Mouse (Mus musculus) telencephalon, adult 2 months (tissue): ENCODE measurements around the gene Sema3d.

Experiments
- DNase-seq: peaks from one replicate; pipeline ENCODE4 v3.0.0-alpha.2; 2011; ENCODE audit warnings: low read depth, low spot score

Gene Sema3d

DNA sequence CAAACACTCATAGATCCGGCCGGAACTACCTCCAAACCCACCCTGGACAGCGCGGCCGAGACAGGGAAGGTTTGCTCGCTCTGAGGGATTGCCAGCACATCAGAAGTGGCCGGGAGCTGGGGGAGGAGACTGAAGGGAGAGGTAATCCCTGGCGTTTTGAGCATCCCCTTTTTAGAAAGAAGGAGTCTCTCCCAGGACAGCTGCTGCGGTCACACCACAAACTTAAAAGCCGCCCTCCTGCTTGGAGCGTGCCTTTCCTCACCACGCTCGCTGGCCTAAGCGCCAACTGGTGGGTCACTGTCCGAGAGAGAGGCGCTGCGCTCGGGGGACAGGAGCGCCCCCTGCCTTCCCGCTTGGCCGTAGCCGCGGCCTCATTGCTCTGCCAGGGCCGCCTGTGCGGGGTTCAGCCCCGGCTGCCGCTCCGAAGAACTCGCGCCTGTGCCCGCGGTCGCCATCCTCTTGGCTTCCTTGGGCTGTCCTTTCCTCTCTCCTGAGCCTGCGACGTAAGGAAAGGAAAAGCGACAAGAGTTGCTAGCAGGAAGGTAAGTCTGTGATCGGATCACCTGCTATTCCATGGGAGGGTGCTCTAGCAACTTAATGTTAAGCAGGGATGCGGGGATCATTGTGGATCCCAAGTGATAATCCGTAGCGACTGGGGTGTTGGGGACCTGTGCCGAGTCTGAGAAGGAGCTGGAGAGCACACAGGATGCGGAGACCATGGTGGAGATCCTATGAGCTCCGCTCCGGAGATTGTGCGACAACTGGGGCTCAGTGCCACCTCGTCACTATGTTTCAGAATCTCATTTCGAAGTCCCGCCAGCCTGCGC, at the start of gene Sema3d:
Gene Sema3d (plus strand): TSS at position 253 of the 827 bp plus-strand sequence.
- peak; percentile 15 for DNase-seq

DNA sequence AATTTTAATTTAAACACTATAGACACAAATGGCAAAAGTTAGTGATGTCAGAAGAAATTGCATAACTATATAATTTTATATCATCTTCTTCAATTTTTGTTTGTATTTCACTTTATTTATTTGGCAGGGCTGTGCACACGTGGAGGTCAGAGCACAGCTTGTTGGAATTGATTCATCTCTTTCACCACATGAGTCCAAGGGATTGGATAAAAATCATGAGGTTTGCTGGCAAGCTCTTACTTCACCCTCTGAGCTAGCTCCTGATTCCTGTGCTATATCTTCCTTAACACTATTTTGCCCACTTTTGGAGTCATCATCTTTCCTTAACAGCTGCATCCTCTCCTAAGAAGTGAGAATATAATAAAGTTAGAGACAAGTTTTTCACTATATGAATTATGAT, 5.9 kb upstream of the Sema3d start:
- DNase-seq: no peak

DNA sequence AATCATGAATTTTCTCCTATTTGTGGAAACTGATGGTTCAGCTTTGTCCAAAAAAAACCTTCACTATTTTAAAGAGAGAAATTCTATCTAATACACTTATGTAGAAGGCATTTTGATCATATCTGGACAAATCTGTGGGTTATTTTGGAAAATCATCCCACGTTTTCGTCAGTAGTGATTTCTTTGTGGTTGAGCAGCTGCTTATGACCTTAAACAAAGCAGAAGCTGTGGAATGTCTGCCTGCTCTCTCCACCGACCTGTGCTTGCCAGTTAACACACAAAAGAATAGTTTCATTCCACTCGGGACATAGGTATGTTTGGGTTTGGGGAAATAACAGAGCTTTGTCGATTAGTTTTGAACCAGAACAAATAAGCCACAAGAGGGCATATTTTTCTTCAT, 4.3 kb upstream of the Sema3d start:
- DNase-seq: no peak

DNA sequence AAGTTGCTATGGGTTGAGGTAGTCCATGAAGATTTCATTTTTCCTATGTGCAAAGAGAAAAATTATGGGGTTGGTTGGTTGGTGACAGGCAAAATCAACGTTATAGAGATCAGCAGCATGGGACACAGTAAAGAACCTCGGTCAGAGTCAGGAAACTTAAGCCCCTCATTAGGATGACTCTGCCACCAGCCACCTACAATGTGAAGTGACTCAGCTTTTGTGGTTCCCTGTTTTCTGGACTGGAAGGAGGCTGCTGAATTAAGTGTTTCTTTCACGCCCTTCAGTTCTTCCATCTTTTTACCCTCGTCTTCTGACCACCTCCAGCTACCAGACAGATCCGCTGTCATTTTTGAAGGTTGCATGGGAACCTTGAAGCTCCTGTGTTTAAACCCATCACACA, 1.2 kb upstream of the Sema3d start:
- no peak for DNase-seq

DNA sequence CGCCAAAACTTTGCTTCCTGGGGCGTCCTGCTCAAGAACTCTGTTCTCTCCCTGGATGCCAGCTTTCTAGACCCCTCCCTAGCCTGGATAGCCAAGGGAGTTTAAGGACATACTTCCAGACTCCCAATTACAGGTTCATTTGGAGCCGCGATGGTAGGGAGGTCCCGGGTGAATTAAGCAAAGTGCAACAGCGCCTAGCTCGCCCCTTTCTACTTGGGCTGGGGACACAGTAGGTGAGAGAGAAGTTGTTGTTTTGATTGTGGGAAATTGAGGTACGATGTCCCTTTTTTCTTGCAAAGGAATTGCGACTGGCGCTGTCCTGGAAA, 738 bp downstream of the Sema3d start:
- no peak for DNase-seq

GRCm38 (mm10) chr5:12392667-12393066, 9.5 kb downstream of the Sema3d start:
- DNase-seq: no peak

DNA sequence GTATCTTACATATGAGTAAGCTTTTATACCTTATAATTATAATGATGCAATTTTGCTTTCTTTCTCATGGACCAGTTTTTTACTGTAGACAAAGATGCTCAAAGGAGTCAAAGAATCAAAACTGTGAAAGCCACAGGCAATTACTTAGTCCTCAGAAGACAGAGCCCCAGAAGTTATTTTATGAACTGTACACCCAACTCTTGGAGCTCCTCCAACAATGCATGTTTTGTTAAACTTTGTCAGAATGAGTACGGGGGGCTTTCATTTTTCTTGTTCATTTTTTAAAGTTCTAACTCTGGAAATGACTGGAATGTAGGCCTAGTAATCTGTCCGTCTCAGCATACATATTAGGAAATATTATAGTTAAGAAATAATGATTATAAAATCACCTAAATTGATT, 16.1 kb downstream of the Sema3d start:
- DNase-seq: no peak

GRCm38 (mm10) chr5:12404229-12404628, 21.0 kb downstream of the Sema3d start:
- peak; percentile 4 for DNase-seq

DNA sequence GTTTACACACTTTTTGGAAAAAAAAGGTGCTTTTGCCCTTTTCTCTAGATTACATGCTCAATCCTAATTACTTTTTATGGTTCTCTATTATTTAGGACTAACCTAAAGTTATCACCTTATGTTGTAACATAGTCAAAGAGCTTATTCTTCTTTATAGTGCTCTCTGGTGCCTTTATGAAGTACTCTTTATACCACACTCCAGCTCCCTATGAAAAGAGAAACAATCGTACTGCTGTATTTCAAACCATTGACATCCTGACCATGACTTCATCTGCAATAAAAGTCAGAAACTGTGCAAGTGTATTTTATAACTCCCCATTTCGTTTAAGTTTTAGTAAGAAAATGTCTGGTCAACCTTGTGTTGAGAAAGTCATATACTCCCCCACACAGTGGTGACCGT, 29.4 kb downstream of the Sema3d start:
- DNase-seq: no peak

- no peak for DNase-seq
These were observed 40.1 kb downstream of the Sema3d start for GRCm38 (mm10) chr5:12423264-12423663.

DNA sequence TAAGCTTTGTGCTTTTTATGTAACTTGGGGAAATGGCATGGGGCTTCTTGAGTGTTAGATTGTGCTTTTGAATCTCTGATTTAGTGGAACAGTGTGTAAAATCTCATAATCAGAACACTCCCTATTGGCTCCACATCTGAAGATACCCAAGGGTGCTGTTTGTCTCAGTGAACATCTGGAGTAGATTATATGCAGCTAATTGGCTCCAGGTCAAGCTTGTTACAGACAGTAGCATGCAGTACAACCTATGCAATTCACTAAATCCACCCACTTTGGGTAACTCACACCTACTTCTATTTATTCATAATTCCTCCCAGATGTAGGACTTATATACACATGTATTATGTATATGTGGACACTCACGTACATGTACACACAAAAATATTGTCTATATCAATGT, 58.6 kb downstream of the Sema3d start:
- no peak for DNase-seq

- no peak for DNase-seq
These were observed 59.3 kb downstream of the Sema3d start for GRCm38 (mm10) chr5:12442176-12443105.

DNA sequence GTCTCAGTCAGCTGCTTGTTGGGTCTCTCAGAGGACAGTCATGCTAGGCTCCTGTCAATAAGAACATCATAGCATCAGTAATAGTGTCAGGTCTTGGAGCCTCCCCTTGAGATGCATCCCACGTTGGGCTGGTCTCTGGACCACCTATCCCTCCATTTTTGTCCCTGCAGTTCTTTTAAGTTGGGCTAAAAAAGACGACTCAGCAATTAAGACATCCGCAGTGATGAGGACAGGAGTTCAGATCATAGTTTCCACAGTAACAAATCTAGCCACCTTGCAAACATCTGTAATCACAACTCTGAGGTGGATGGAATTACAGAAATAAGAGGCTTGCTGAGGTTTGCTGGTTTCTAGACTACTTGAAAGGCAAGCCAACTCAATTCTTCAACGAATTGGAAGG, 67.9 kb downstream of the Sema3d start:
- no peak for DNase-seq

GRCm38 (mm10) chr5:12454946-12455345, 71.8 kb downstream of the Sema3d start:
- DNase-seq: no peak

DNA sequence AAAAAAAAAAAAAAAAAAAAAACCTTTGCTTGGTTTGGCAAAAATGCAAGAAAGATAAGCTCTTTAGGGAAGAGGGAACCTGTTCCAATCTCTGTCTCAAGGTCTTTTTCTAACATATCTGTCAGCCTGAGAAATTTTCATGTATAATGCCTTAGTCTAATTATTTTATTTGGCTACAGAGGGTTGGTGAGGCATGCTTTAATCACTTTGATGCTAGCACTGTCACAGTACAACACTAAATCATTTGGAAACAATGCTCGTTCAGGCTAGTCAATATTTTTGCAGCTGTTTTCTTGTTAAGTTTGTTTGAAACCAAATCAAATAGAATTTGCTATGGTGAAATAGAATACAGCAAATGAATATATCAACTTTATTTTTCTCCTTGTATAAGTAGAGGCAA, 74.3 kb downstream of the Sema3d start:
- DNase-seq: no peak

GRCm38 (mm10) chr5:12467568-12468336, 84.6 kb downstream of the Sema3d start:
- no peak for DNase-seq

DNA sequence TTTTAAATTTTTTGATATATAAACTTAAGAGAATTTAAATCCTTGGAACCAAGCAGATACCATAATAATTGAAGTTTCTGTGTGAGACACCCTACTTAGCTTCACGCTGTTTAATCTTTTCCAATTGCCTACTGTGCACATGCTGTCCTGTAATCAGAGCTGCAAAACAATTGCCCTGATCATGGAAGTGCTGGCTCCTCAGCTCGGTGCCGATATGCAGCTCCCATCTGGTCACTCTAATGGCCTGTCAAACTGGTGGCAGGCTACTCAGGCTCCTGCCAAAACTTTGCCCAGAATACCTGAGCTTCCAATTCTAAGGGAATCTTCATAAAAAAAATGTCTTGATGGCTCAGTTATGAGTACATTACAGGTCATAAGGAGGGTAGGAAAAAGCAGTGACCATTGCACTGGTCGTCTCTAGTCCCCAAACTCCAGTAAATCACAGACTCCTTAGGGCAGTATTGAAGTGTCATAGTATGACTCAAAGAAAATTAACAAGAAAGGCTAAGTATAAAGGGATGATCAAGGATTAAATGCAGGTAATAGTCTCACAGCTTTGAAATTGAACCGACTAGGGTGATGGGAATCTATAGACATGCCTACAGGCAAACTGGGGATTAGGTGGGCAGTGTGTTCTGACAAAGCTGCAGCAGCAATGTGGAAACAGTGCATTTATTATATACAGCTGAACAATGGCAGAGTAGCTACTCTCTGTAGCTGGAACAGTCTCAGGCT, 91.9 kb downstream of the Sema3d start:
- no peak for DNase-seq

DNA sequence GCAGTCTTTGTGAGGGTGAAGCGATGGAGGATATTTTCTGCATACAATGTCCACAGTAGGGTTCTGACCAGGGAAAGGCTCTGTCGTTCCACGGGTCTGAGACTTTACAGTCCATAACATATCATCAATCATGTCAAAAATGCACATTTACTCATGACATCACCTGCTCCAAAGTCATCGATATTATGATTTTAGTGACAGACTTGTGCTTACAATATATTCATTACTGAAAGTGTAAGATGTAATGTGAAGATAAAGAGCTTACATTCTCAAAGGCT, 92.4 kb downstream of the Sema3d start:
- DNase-seq: no peak

DNA sequence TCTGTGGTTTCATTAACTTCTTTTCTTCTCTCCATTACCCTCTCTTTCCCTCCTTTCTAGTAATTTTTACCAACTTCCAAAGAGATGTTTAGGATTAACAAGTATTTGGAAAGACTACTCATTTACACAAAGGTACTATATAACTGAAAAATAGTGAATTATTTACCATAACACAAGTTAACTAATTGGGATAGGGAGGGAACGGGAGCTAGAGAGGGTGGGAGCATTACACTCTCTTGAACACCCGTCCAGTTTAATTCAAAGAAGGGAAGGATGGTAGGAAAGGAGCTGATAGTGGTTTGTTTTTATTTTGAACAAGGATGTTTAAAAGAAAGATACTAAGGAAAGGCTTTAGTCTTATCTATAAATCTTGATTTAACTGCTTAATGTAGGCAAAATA, 104.7 kb downstream of the Sema3d start:
- DNase-seq: no peak

DNA sequence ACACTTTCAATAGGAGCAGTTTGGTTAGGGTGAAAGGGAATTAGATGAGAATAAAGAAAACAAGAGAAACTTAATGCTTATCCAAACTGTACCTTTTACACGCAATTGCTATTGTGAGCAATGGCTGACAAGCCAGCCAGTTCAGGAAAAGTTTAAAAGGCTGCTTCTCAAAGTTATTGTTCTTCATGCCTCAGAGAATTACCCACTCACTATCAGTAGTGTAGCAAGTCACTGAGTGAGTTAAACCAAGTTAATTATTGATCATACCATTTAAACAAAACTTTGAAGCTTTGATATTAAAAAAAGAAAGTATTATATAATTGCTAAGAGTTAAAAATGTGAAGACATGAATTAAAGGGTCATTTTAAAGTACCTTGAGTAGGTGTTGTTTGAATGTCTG, 108.5 kb downstream of the Sema3d start:
- DNase-seq: no peak

GRCm38 (mm10) chr5:12498227-12498928, 115.2 kb downstream of the Sema3d start:
- DNase-seq: no peak
